Mouse (Mus musculus): ENCODE results near the gene Def6.

DNA sequence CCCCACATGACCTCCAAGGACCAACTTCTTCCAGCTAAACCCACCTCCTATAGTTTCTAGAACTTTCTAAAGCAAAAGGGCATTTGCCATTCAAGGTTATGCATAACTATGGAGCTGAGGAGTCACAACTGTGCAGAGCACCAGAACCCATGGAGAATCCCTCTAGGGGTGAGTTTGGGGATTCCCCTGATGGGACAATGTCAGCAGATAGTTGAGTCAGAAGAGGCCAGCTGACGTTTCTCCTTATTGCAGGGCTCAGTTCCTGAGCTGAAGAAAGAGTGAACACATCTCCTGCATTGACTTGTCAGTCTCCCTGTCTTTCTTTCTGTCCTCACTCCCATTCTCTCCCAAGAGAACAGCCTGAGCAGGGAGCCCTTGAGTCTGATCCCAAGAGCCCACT, 14.8 kb upstream of the Def6 start:
- TF ChIP-seq POLR2A (IDR thresholded peaks at IDR 0.05; ENCODE audit: insufficient read length, low read depth) (no peak), CEBPB (IDR thresholded peaks at IDR 0.05; ENCODE audit: insufficient read depth, poor library complexity, severe bottlenecking) (0 out of 2 replicates have a peak, but pooled peaks have one; percentile 34), MAX (IDR thresholded peaks at IDR 0.05; ENCODE audit: low read depth) (no peak), MYOD1 (IDR thresholded peaks at IDR 0.05; ENCODE audit: control insufficient read depth in 1 of 3, insufficient read length in 2 of 3, low read depth in 2 of 3) (no peak), REST (IDR thresholded peaks at IDR 0.05; ENCODE audit: insufficient read depth, insufficient read length) (no peak), TCF12 (IDR thresholded peaks at IDR 0.05; ENCODE audit: insufficient read depth, poor library complexity, severe bottlenecking) (no peak), USF1 (IDR thresholded peaks at IDR 0.05; ENCODE audit: low read depth) (no peak), E2F4 (IDR thresholded peaks at IDR 0.05; ENCODE audit: insufficient read depth) (no peak), MYOG (IDR thresholded peaks at IDR 0.05; ENCODE audit: control insufficient read depth in 1 of 3, insufficient read depth in 1 of 3, insufficient read length in 2 of 3, low read depth in 2 of 3) (no peak), POLR2AphosphoS2 (IDR thresholded peaks at IDR 0.05; ENCODE audit: insufficient read length, low read depth) (no peak)

Data from myocyte (in vitro differentiated cells).